Mouse (Mus musculus) Patski (cell line): Measurements from ENCODE around the gene Hgd. TPM values are rescaled to one million over a fixed set of nuclear protein-coding genes. Genes with fewer than 3 reads are reported as not detected.

Experiments
- ATAC-seq: fragments of 100-300 bp; one replicate; pipeline ENCODE4 v1.8.0; 2021
- CTCF ChIA-PET: fragments of 350-600 bp; sonication (Branson Sonifier 250); formaldehyde crosslinking; loops from one replicate; lab custom pipeline; 2022; ENCODE audit warnings: inconsistent platforms; lab: Charles Lee
- POLR2A ChIA-PET: fragments of 350-600 bp; sonication (Branson Sonifier 250); formaldehyde crosslinking; loops from one replicate; lab custom pipeline; 2022; ENCODE audit warnings: antibody characterized with exemption, inconsistent platforms; lab: Charles Lee
- DNase-seq: peaks from one replicate; pipeline ENCODE4 v3.0.0-alpha.2; 2011; ENCODE audit warnings: low read depth, low spot score
- H3K27me3 ChIP-seq: fragments of 371-371 bp; one replicate; pipeline ENCODE4 v1.5.1; 2021
- CTCF ChIP-seq: fragments of 100-300 bp; IDR thresholded peaks from one replicate; pipeline ENCODE4 v1.5.1; 2021
- in situ Hi-C: fragments of 300-500 bp; cut with MboI; formaldehyde crosslinking; loops from 3 replicates; pipeline ENCODE4 v1.11.1; 2018; ENCODE audit warnings: low pct_unique_long_range_greater_than_20kb, mixed read lengths
- polyA plus RNA-seq: library from polyadenylated mRNA; unstranded; gene quantifications from one replicate; pipeline ENCODE4 v1.2.3, GENCODE M21; 2021

Gene Hgd
- polyA plus RNA-seq, 1 experiment from 2014 or later = 0.09 TPM

- in situ Hi-C loops = no loop called here
- no peak for ATAC-seq
- ChIA-PET POLR2A (interaction anchor here (0.5 kb wide), 1 partner anchor 8 kb away, joined by 3 read pairs; no protein-coding TSS in a partner anchor), CTCF (interaction anchor here (0.8 to 1.7 kb wide), 3 partner anchors 12 to 24 kb away, joined by 3 to 4 read pairs (median 4); no protein-coding TSS in a partner anchor)
- DNase-seq = no peak
- no peaks in the 10 kb centered on the region for H3K27me3 ChIP-seq
- no peak for TF ChIP-seq CTCF
These were observed 362 bp upstream of the Hgd start for GRCm38 (mm10) chr16:37579591-37579990.

- in situ Hi-C loops = no loop called here
- DNase-seq (no peak), ATAC-seq (no peak)
- no peak for TF ChIP-seq CTCF
- no peaks in the 10 kb centered on the region for H3K27me3 ChIP-seq
- ChIA-PET POLR2A (interaction anchor here (0.6 kb wide), 1 partner anchor 51 kb away, joined by 4 read pairs; no protein-coding TSS in a partner anchor), CTCF (no interaction called here)
These were observed 698 bp downstream of the Hgd start for GRCm38 (mm10) chr16:37580651-37581050.

GRCm38 (mm10) chr16:37581901-37582300 is 1.9 kb downstream of the Hgd start:
- in situ Hi-C loops = no loop called here
- DNase-seq = no peak
- ATAC-seq = no peak
- TF ChIP-seq CTCF = no peak
- POLR2A ChIA-PET = no interaction called here
- CTCF ChIA-PET = interaction anchor here (1.2 kb wide), 1 partner anchor 9 kb away, joined by 3 read pairs; no protein-coding TSS in a partner anchor
- H3K27me3 ChIP-seq = no peaks in the 10 kb centered on the region

GRCm38 (mm10) chr16:37583306-37583705 is 3.4 kb downstream of the Hgd start:
- DNase-seq = no peak
- in situ Hi-C loops = no loop called here
- TF ChIP-seq CTCF = no peak
- POLR2A ChIA-PET = interaction anchor here (1.6 kb wide), 1 partner anchor 16 kb away, joined by 3 read pairs; no protein-coding TSS in a partner anchor
- no peaks in the 10 kb centered on the region for H3K27me3 ChIP-seq
- CTCF ChIA-PET = interaction anchor here (1.8 kb wide), 1 partner anchor 13 kb away, joined by 5 read pairs; no protein-coding TSS in a partner anchor
- no peak for ATAC-seq

DNA sequence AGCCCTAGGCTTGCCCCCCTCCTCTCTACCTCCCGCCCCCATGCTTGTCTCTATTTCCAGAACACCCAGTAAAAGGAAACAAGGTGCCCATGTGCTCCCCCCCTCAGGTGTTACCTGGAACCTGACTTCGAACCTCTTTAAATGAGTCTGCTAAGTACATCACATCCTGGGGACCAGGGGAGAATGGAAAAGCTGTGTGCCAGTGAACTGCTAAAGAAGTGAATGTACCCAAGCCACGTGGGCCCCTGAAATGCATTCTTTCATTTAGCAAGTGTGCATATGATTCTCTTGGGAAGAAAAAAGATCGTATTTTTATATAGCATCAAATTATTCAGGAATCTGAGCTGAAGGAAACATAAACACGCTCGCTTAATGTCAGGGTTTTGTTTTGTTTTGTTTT is 3.8 kb downstream of the Hgd start:
- ATAC-seq (no peak), DNase-seq (no peak)
- no peak for TF ChIP-seq CTCF
- H3K27me3 ChIP-seq = no peaks in the 10 kb centered on the region
- ChIA-PET POLR2A (interaction anchor here (1.6 kb wide), 1 partner anchor 16 kb away, joined by 3 read pairs; no protein-coding TSS in a partner anchor), CTCF (interaction anchor here (1.3 to 1.8 kb wide), 2 partner anchors 13 to 40 kb away, joined by 3 to 5 read pairs; no protein-coding TSS in a partner anchor)
- in situ Hi-C loops = no loop called here

- in situ Hi-C loops = no loop called here
- ATAC-seq (peak; percentile 87), DNase-seq (no peak)
- ChIA-PET POLR2A (interaction anchor here (1.1 to 1.6 kb wide), 2 partner anchors 13 to 17 kb away, joined by 3 to 4 read pairs; no protein-coding TSS in a partner anchor), CTCF (interaction anchor here (1.0 to 1.8 kb wide), 3 partner anchors 12 to 41 kb away, joined by 3 to 5 read pairs (median 3); no protein-coding TSS in a partner anchor)
- no peaks in the 10 kb centered on the region for H3K27me3 ChIP-seq
- no peak for TF ChIP-seq CTCF
These were observed 4.5 kb downstream of the Hgd start for GRCm38 (mm10) chr16:37584218-37585035.

GRCm38 (mm10) chr16:37585129-37585563 is 5.2 kb downstream of the Hgd start:
- no peak for DNase-seq
- H3K27me3 ChIP-seq = no peaks in the 10 kb centered on the region
- ATAC-seq = no peak
- no peak for TF ChIP-seq CTCF
- in situ Hi-C loops = no loop called here
- ChIA-PET POLR2A (interaction anchor here (1.1 kb wide), 1 partner anchor 13 kb away, joined by 4 read pairs; no protein-coding TSS in a partner anchor), CTCF (interaction anchor here (1.0 to 1.8 kb wide), 3 partner anchors 12 to 41 kb away, joined by 3 to 5 read pairs (median 3); no protein-coding TSS in a partner anchor)

DNA sequence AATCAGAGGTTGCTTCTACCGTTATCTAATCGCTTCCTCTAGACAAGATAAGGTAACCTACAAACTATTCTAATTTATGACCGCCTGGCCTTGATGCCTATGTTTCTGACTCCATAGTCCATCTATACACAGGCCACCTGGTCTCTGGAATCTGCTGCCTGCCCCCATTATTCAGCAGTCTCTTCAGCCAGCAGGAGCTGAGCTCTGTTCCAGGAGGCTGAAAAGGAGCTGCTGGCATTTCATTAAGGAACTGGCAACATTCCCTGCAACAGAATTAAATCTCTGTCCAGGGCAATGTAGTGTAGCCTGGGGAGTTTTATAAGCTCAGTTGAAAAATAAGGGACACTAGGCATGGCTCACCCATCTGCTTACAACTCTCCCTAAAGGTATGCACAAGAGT is 11.0 kb downstream of the Hgd start:
- POLR2A ChIA-PET = no interaction called here

DNA sequence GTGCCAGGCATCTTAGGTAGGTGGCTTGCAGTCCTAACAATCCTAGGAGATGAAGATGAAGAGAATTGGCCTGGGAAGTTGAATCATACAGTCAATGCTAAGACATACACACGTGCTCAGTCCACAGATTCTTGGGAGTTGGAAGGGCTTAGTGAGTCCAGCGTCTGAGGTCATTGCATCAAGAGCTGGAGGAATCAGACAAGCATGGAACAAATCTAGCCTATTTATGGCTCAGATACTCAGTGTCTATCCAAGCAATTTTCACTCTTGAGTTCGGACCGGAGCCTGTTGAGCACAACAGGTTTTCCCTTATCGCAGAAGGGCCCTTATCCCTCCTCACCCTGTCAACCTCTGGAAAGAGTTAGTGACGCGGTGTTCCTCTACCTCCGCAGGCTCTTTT is 11.6 kb downstream of the Hgd start:
- TF ChIP-seq CTCF = no peak
- in situ Hi-C loops = no loop called here
- ATAC-seq (no peak), DNase-seq (no peak)
- CTCF ChIA-PET = interaction anchor here (0.9 kb wide), 1 partner anchor 10 kb away, joined by 3 read pairs; no protein-coding TSS in a partner anchor
- no peaks in the 10 kb centered on the region for H3K27me3 ChIP-seq
- POLR2A ChIA-PET = no interaction called here

More for the DNA sequence above, 11.0 kb downstream of the Hgd start:
- DNase-seq = no peak
- ATAC-seq = no peak
- no peak for TF ChIP-seq CTCF
- no peaks in the 10 kb centered on the region for H3K27me3 ChIP-seq
- CTCF ChIA-PET = interaction anchor here (0.9 kb wide), 1 partner anchor 9 kb away, joined by 3 read pairs; no protein-coding TSS in a partner anchor
- in situ Hi-C loops = no loop called here

- in situ Hi-C loops = no loop called here
- ATAC-seq (no peak), DNase-seq (no peak)
- POLR2A ChIA-PET = no interaction called here
- TF ChIP-seq CTCF = no peak
- H3K27me3 ChIP-seq = no peaks in the 10 kb centered on the region
- CTCF ChIA-PET = interaction anchor here (1.3 kb wide), 1 partner anchor 13 kb away, joined by 5 read pairs; no protein-coding TSS in a partner anchor
These were observed 17.5 kb downstream of the Hgd start for GRCm38 (mm10) chr16:37597412-37597811.
